Mouse (Mus musculus) right cerebral cortex, postnatal 10 days (tissue): Measurements from ENCODE around the gene Cdyl2.

Source experiments
- DNase-seq, 2 experiments: peaks; one replicate each; pipeline ENCODE4 v3.0.0; 2021; ENCODE audit warnings: low spot score in 2 of 2

Cdyl2 gene

DNA sequence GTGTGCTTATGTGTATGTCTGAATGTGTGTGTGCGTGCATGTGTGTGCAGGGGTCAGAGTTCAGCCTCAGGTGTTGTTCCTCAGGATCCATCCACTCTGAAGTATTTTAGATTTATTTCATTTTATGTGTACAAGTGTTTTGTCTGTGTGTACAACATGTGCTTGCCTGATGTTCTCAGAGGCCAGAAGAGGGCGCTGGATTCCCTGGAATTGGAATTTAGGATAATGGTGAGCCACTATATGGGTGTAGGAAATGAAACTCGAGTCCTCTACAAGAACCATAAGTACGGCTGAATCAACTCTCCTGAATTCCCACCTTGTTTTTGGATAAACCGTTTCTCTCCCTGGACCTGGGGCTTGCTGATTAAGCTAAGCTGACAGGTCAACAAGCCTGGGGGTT lies 61.2 kb downstream of the Cdyl2 start:
- DNase-seq = no peak

DNA sequence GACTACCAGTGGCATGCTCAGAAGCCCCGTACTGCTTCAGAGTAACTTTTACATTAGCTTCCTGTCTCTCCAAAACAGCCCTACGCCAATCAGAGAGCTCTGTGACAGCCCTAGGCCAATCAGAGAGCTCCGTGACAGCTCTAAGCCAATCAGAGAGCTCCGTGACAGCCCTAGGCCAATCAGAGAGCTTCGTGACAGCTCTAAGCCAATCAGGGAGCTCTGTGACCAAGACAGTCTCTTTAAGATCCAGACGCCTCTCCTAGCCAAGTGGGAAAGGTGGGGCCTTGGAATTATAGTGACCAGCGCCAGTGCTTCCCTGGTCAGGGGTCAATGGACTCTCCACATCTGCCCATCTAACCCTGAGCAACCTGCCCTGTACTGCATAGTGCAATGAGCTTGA lies 62.2 kb downstream of the Cdyl2 start:
- no peak for DNase-seq

- peak in 1 of 2 experiments; percentile 7 for DNase-seq
Observed at GRCm38 (mm10) chr8:116668977-116669376, 63.8 kb downstream of the Cdyl2 start.

DNA sequence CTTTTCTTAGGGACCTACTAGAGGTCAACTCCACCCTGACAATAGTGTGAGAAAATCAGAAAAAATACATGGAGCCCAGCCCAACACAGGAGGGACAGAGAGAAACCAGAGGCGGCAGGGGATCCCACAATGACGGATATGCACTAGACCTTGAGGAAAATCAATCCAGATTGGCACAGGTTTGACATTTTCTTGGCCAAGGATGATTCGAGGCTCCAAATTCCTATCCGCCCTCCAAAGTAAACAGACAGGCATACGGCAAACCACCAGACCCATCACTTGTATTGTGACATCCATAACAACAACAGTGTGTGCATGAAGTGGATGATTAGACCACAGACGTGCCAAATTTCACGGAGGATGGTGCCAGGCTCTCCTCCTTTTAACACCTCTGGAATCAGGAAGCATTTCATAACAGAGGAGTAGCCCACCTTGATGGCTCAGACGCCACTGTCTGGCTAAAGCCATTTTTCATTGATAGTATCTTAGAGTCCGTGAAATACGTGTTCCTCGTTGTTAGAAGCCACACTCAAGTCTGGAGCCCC lies 65.9 kb downstream of the Cdyl2 start:
- DNase-seq = no peak

DNA sequence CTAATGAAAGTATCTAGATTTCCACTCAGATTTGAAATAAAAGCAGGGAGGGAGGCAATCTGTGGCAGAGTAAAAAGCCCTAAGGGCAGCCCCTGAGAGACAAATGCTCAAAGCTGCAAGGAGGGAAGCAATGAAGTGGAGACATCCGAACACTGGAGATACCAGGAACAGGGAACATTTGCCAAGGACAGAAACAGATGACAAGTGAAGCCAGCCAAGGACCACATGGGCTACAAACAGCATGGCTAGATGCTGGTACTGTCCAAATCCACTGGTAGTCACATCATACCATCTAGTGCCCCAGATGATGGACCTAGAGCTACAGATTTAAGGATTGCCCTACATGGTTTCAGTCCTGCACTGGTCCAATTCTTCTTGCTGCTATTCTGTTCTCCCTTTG lies 71.3 kb downstream of the Cdyl2 start:
- DNase-seq = peak in 1 of 2 experiments; percentile 0

DNA sequence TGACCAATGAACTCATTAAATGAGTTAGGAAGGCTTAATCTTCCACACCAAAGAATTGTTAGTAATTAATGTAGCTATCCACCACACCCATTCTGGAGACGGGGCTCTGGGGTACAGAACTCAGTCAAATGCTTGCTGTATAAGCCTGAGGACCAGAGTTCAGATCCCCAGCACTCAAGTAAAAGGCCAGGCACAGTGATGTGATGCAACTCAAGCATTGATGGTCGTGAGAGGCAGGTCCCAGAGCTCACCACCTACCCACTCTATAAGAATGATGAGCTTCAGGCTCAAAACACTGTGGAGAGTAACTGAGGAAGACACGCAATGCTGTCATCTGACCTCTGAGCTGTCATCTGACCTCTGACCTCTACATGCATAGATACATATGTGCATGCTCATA lies 76.0 kb downstream of the Cdyl2 start:
- no peak for DNase-seq

- DNase-seq = peak in 1 of 2 experiments; percentile 4
Observed at GRCm38 (mm10) chr8:116654881-116655280, 77.9 kb downstream of the Cdyl2 start.

DNA sequence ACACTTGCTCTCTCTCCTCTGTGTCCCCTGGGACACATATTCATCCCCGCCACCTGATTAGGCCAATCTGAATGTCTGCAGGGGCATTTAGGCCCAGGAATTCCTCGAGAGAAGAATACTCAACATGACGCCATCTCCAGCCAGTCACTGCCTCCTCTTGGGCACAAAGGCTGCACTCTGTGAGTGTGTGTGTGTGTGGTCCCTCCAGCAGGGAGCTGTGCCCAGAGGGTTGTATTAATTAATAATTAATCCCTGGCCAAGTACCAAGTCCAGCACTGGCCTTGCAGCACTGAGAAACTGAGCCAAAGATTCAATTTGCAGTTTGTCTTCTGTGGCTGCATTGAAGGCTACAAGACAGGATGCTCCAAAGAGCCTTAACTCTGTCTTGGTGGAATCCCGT lies 79.8 kb downstream of the Cdyl2 start:
- peak in 1 of 2 experiments; percentile 36 for DNase-seq

DNA sequence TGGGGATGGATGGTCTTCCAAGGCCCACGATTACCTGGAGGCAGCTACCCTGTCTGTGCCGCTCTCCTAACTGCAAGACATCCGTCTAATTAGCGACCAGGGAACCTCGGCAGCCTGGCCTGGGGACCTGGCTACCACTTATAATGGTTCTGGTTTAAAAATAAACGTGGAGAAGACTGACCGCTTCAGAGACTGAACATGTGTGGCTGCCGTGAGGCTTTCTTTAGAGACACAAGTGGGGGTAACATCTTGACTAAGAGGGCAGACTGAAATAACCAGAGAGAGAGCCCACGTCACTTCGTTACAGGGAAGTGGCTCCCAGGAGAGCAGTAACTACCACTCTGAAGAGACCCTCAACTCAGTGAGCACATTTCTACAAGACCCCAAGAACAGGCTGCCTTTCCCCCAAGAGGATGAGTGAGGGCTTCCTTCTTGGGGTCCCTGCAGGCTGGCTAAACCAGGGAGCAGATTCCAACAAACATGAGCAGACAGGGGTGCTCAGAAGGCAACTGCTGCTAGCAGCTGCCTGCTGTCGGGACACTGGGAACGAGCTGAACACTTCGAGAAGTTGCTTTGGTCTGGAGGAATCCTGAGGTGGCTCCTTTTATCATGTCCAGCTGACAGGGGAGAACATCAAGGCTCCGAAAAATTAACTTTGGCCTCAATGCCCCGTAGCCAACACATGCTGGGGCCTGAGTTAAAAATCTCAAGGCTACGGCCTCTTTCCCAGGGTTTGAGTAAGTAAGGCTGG lies 82.6 kb downstream of the Cdyl2 start:
- no peak for DNase-seq

GRCm38 (mm10) chr8:116645376-116645775 lies 87.4 kb downstream of the Cdyl2 start:
- DNase-seq = no peak

DNA sequence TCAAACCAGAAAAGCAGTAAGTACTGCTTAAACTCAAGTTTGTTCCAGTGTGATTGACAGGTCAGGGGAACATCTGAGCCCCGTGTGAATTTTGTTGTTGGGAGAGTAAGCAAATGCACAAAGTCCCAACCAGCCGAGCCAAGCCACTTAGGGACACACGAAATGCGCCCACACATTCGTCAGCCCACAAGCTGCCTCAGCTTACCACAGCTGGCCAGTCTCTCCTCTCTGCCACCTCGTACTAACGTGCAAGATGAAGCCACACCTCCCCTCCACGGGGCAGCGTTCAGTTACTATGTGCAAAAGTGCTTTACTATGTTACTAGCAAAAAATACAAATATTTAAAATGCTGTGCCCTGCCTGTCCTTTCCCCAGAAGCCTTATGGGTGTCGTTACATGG lies 91.9 kb downstream of the Cdyl2 start:
- DNase-seq = no peak

GRCm38 (mm10) chr8:116637998-116638397 lies 94.8 kb downstream of the Cdyl2 start:
- no peak for DNase-seq

DNA sequence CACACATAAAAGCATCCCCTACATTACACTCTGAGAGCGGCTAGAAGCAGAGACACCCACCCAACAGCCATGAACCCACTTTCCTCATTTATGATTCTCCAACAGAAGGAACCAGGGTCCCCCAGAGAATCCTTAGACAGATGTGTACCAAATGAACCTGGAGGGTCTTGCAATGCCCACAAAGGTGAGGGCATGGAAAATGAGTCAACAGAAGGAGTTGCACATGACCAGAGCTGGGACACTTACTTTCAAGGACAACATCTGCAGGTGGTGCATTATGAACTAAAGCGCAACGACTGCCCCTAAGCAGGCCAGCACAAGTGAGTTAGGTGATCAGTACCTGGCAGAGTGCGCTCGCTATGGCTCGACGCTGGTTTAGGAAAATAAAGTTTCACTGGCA lies 95.6 kb downstream of the Cdyl2 start:
- no peak for DNase-seq

DNA sequence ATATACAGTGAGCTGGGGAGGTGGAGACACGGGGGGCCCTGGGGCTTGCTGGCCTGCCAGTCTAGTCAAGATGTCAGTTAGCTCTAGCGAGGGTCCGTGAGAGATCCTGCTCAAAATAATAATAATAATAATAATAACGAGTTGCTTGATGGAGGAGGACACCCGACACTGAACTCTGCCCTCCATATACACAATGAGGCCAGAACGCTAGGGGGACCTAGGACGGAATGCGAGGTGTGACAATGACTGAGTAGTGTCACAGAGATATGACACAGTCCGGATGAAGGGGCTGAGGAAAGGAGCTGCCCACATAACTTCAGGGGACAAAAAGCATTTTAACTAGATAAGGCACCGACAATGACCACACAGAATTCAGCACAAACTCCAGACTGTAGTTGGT lies 96.4 kb downstream of the Cdyl2 start:
- no peak for DNase-seq

GRCm38 (mm10) chr8:116635972-116636371 lies 96.8 kb downstream of the Cdyl2 start:
- DNase-seq = no peak

GRCm38 (mm10) chr8:116635261-116635660 lies 97.5 kb downstream of the Cdyl2 start:
- no peak for DNase-seq

DNA sequence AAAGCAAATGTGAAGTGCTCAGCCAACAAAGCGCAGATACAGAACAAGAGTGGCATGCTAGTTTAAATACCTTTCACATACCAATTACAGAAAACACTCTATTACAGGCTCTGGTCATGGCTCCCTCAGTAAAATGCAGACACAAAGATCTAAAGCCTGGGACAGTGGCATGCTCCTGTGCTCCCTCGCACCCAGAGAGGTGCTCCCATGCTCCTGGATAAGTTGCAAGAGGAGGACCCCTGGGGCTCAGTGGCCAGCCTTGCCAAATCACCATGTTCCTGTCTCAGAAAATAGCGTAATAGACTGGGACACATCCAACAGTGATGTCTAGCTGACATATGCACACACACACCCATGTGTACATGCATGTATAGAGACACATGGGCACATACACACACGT lies 98.4 kb downstream of the Cdyl2 start:
- DNase-seq = no peak

DNA sequence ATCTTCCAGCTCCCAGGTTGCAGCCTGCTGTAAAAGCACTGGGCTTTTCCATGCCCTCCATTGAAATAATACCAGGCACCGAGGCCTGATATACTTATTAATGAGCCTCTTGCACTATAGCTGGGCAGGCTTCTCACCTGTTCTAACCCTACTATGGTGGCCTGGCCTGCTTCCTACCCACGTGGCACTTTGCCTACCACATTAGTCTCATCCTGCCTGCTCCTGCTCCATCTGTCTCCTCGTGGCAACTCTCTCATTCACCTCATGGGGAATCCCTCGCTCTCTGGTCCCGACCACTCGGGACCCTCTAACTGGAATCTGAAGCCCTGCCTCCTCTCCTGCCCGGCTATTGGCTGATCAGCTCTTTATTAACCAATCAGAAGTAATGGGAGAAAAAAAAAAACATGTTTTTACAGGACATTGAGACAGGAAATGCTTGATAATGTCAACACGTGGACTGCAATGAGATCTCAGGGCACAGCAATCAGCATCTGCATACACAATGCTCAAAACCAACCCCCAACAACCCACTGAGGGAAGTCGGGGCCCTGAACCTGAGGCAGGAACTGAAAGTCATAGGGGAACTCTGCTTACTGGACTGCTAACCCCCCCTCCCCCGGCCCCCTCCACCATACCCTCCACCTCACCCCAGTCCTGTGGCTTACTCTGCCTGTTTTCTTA lies 99.2 kb downstream of the Cdyl2 start:
- DNase-seq = no peak

DNA sequence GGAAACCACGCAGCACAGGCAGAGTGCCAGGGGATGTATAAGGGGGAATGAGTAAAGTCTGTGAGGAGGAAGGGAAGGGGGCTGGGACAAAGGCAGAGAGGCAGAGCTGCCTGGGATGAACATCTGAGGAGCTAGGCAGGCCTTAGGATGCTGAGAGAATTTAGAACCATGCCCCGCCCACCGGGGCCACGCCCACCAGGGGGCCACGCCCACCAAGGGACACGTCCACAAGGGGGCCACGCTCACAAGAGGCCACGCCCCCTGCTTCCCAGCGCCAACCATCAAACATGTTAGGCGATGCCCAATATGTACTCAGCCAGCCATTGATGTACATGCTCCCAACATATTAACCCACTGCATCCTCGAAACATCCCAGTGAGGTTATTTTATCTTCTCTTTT lies 102.7 kb downstream of the Cdyl2 start:
- DNase-seq = no peak

DNA sequence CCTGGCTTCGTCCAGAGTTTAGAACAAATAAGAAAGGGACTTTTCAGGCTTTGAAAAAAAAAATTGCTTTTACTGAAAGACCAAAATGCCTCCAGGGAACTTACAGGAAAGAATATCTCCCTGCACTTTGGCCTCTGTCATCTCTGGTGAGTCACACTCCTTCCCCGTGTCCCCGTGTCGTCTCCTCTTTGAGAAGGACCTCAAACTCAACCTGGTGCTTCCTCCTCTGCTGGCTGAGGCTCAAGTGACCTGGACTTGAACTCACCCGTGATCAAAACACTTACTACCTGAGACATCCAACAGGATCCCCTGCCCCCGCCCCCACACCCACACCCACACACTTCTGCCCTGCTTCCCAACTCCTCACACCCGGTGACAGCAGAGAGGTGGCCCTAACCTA lies 103.8 kb downstream of the Cdyl2 start:
- no peak for DNase-seq

- DNase-seq = no peak
Observed at GRCm38 (mm10) chr8:116627854-116628479, 104.8 kb downstream of the Cdyl2 start.

GRCm38 (mm10) chr8:116623591-116623990 lies 109.2 kb downstream of the Cdyl2 start:
- DNase-seq = no peak

DNA sequence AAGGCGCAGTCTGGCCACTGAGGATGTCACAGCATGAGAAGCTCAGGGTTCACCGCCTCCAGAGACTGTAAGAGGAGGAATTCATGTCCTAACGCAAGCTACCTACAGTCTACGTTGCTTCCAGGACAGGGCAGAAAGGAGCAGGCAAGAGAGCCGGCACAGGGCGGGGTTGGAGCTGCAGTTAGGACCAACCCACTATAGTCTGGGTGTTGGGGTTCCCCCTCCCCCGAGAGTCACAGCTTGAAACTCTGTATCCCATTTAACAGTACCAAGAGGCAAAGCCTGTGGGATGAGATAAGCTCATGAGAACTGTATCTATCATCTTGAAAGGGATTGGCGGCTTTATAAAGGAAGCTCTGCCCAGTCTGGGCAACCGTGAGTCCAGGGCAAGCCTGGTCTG lies 110.5 kb downstream of the Cdyl2 start:
- DNase-seq = no peak
